Mouse (Mus musculus): Measurements from ENCODE around the gene Ttc7. TPM values are rescaled to one million over a fixed set of nuclear protein-coding genes. Genes with fewer than 3 reads are reported as not detected.

The Ttc7 gene
- total RNA-seq, 1 experiment, result 2.7 TPM

GRCm38 (mm10) chr17:87356261-87356660, 73.6 kb downstream of the Ttc7 start:
- no peak overlapping the region for H3K27ac ChIP-seq (ENCODE audit: insufficient read depth, low read depth, low read length, poor library complexity, severe bottlenecking)
- H3K9ac ChIP-seq (ENCODE audit: insufficient read depth, low read depth, low read length, poor library complexity, severe bottlenecking), result no peak overlapping the region
- DNase-seq (ENCODE audit: low read depth, low spot score), result no peak
- no peaks in the 10 kb centered on the region for H3K9me3 ChIP-seq (ENCODE audit: control insufficient read depth, insufficient read depth, low read depth, low read length)
- in situ Hi-C loops (cut with MboI; ENCODE audit: low sequenced_read_pairs in 2 of 2, unreplicated experiment in 2 of 2), result no loop called here
- TF ChIP-seq ZC3H11A (IDR thresholded peaks at IDR 0.05; ENCODE audit: borderline replicate concordance, low read depth, low read length), result no peak
- peaks cover 3 to 18% of the 10 kb centered on the region in 2 experiments; a peak in 3 of 4 replicates for H3K4me1 ChIP-seq (ENCODE audit: control insufficient read depth in 2 of 2, insufficient read depth in 2 of 2, low read length in 2 of 2, poor library complexity in 1 of 2)
- H3K4me3 ChIP-seq (ENCODE audit: insufficient read depth in 1 of 2, low read depth in 1 of 2, low read length in 2 of 2, poor library complexity in 1 of 2, severe bottlenecking in 1 of 2), result no peak overlapping the region
- no peaks in the 10 kb centered on the region; the same call in 1 of the 2 replicates for H3K36me3 ChIP-seq (ENCODE audit: control insufficient read depth, insufficient read depth, low read length, poor library complexity, severe bottlenecking)

GRCm38 (mm10) chr17:87357506-87357905, 74.8 kb downstream of the Ttc7 start:
- TF ChIP-seq CHD2 (IDR thresholded peaks at IDR 0.05; ENCODE audit: low read depth, low read length) (no peak), ZNF384 (IDR thresholded peaks at IDR 0.05; ENCODE audit: low read depth, low read length) (no peak), HCFC1 (IDR thresholded peaks at IDR 0.05; ENCODE audit: borderline replicate concordance, insufficient read depth, low read length) (no peak), MAFK (IDR thresholded peaks at IDR 0.05; ENCODE audit: insufficient read depth, low read depth, low read length) (no peak), ZC3H11A (IDR thresholded peaks at IDR 0.05; ENCODE audit: borderline replicate concordance, low read depth, low read length) (no peak)
- no peak overlapping the region for H3K27ac ChIP-seq (ENCODE audit: insufficient read depth, low read depth, low read length, poor library complexity, severe bottlenecking)
- in situ Hi-C loops (cut with MboI; ENCODE audit: low sequenced_read_pairs in 2 of 2, unreplicated experiment in 2 of 2), result no loop called here
- H3K9me3 ChIP-seq (ENCODE audit: control insufficient read depth, insufficient read depth, low read depth, low read length), result no peaks in the 10 kb centered on the region
- no peak overlapping the region for H3K9ac ChIP-seq (ENCODE audit: insufficient read depth, low read depth, low read length, poor library complexity, severe bottlenecking)
- no peaks in the 10 kb centered on the region; the same call in 1 of the 2 replicates for H3K36me3 ChIP-seq (ENCODE audit: control insufficient read depth, insufficient read depth, low read length, poor library complexity, severe bottlenecking)
- peaks cover 2 to 10% of the 10 kb centered on the region in 2 experiments; a peak in 2 of 4 replicates for H3K4me1 ChIP-seq (ENCODE audit: control insufficient read depth in 2 of 2, insufficient read depth in 2 of 2, low read length in 2 of 2, poor library complexity in 1 of 2)
- H3K4me3 ChIP-seq (ENCODE audit: insufficient read depth in 1 of 2, low read depth in 1 of 2, low read length in 2 of 2, poor library complexity in 1 of 2, severe bottlenecking in 1 of 2), result no peak overlapping the region
- DNase-seq (ENCODE audit: low read depth, low spot score), result no peak

GRCm38 (mm10) chr17:87361132-87361531, 78.4 kb downstream of the Ttc7 start:
- Histone ChIP-seq H3K4me3 (ENCODE audit: insufficient read depth in 1 of 2, low read depth in 1 of 2, low read length in 2 of 2, poor library complexity in 1 of 2, severe bottlenecking in 1 of 2) (no peak overlapping the region), H3K36me3 (ENCODE audit: control insufficient read depth, insufficient read depth, low read length, poor library complexity, severe bottlenecking) (no peaks in the 10 kb centered on the region; the same call in 1 of the 2 replicates), H3K27ac (ENCODE audit: insufficient read depth, low read depth, low read length, poor library complexity, severe bottlenecking) (no peak overlapping the region), H3K9me3 (ENCODE audit: control insufficient read depth, insufficient read depth, low read depth, low read length) (no peaks in the 10 kb centered on the region), H3K4me1 (ENCODE audit: control insufficient read depth in 2 of 2, insufficient read depth in 2 of 2, low read length in 2 of 2, poor library complexity in 1 of 2) (peaks cover 2 to 9% of the 10 kb centered on the region in 2 experiments; a peak in 2 of 4 replicates), H3K9ac (ENCODE audit: insufficient read depth, low read depth, low read length, poor library complexity, severe bottlenecking) (no peak overlapping the region)
- no peak for DNase-seq (ENCODE audit: low read depth, low spot score)
- no peak for TF ChIP-seq HCFC1 (IDR thresholded peaks at IDR 0.05; ENCODE audit: borderline replicate concordance, insufficient read depth, low read length)
- TF ChIP-seq CHD2 (IDR thresholded peaks at IDR 0.05; ENCODE audit: low read depth, low read length), result no peak
- no peak for TF ChIP-seq ZC3H11A (IDR thresholded peaks at IDR 0.05; ENCODE audit: borderline replicate concordance, low read depth, low read length)
- no peak for TF ChIP-seq MAFK (IDR thresholded peaks at IDR 0.05; ENCODE audit: insufficient read depth, low read depth, low read length)
- no peak for TF ChIP-seq ZNF384 (IDR thresholded peaks at IDR 0.05; ENCODE audit: low read depth, low read length)
- in situ Hi-C loops (cut with MboI; ENCODE audit: low sequenced_read_pairs in 2 of 2, unreplicated experiment in 2 of 2), result no loop called here

GRCm38 (mm10) chr17:87364108-87364507, 81.4 kb downstream of the Ttc7 start:
- DNase-seq (ENCODE audit: low read depth, low spot score), result no peak
- H3K4me1 ChIP-seq (ENCODE audit: control insufficient read depth in 2 of 2, insufficient read depth in 2 of 2, low read length in 2 of 2, poor library complexity in 1 of 2), result peaks cover 2 to 16% of the 10 kb centered on the region in 2 experiments; a peak in 2 of 4 replicates
- no peak for TF ChIP-seq HCFC1 (IDR thresholded peaks at IDR 0.05; ENCODE audit: borderline replicate concordance, insufficient read depth, low read length)
- H3K36me3 ChIP-seq (ENCODE audit: control insufficient read depth, insufficient read depth, low read length, poor library complexity, severe bottlenecking), result no peaks in the 10 kb centered on the region; the same call in 1 of the 2 replicates
- no peak overlapping the region for H3K27ac ChIP-seq (ENCODE audit: insufficient read depth, low read depth, low read length, poor library complexity, severe bottlenecking)
- no peak overlapping the region for H3K9ac ChIP-seq (ENCODE audit: insufficient read depth, low read depth, low read length, poor library complexity, severe bottlenecking)
- no peak overlapping the region for H3K4me3 ChIP-seq (ENCODE audit: insufficient read depth in 1 of 2, low read depth in 1 of 2, low read length in 2 of 2, poor library complexity in 1 of 2, severe bottlenecking in 1 of 2)
- in situ Hi-C loops (cut with MboI; ENCODE audit: low sequenced_read_pairs in 2 of 2, unreplicated experiment in 2 of 2), result no loop called here
- no peaks in the 10 kb centered on the region for H3K9me3 ChIP-seq (ENCODE audit: control insufficient read depth, insufficient read depth, low read depth, low read length)

- no peak for DNase-seq (ENCODE audit: low read depth, low spot score)
- TF ChIP-seq ZC3H11A (IDR thresholded peaks at IDR 0.05; ENCODE audit: borderline replicate concordance, low read depth, low read length) (no peak), ZNF384 (IDR thresholded peaks at IDR 0.05; ENCODE audit: low read depth, low read length) (no peak), HCFC1 (IDR thresholded peaks at IDR 0.05; ENCODE audit: borderline replicate concordance, insufficient read depth, low read length) (no peak)
- no peak overlapping the region for H3K9ac ChIP-seq (ENCODE audit: insufficient read depth, low read depth, low read length, poor library complexity, severe bottlenecking)
- no peak overlapping the region for H3K4me3 ChIP-seq (ENCODE audit: insufficient read depth in 1 of 2, low read depth in 1 of 2, low read length in 2 of 2, poor library complexity in 1 of 2, severe bottlenecking in 1 of 2)
- H3K36me3 ChIP-seq (ENCODE audit: control insufficient read depth, insufficient read depth, low read length, poor library complexity, severe bottlenecking), result no peaks in the 10 kb centered on the region; the same call in 1 of the 2 replicates
- in situ Hi-C loops (cut with MboI; ENCODE audit: low sequenced_read_pairs in 2 of 2, unreplicated experiment in 2 of 2), result no loop called here
- H3K27ac ChIP-seq (ENCODE audit: insufficient read depth, low read depth, low read length, poor library complexity, severe bottlenecking), result no peak overlapping the region
- peaks cover 2 to 20% of the 10 kb centered on the region in 2 experiments; a peak in 2 of 4 replicates for H3K4me1 ChIP-seq (ENCODE audit: control insufficient read depth in 2 of 2, insufficient read depth in 2 of 2, low read length in 2 of 2, poor library complexity in 1 of 2)
- no peaks in the 10 kb centered on the region for H3K9me3 ChIP-seq (ENCODE audit: control insufficient read depth, insufficient read depth, low read depth, low read length)
Measured at GRCm38 (mm10) chr17:87365268-87365667, 82.6 kb downstream of the Ttc7 start.
